Mouse (Mus musculus): ENCODE measurements around the gene Appl2. TPM values are rescaled to one million over a fixed set of nuclear protein-coding genes. Genes with fewer than 3 reads are reported as not detected.

Appl2 gene
- polyA plus RNA-seq, 1 experiment from 2014 or later = 55.8 TPM

DNA sequence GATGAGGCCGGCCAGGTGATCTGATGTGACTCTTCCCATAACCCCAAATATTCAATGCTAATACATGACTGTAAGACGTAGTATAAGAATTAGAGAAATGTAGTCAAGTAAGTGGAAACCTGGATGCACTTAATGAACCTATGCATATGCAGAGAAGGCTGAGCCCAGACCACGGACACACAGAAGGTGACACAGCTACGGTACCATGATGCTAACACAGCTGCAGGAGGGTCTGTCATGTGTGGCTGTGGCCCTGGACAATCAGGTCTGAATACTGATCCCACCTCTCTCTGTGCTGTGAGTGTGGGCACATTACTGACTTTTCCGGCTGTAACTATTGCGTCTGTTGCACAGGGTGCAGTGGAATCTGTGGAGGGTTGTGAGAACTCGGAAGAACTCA, 38.0 kb downstream of the Appl2 start:
- Histone ChIP-seq H3K27ac (no peak overlapping the region), H3K36me3 (peaks cover 69% of the 10 kb centered on the region), H3K4me3 (no peak overlapping the region), H3K9me3 (no peaks in the 10 kb centered on the region), H3K4me1 (no peaks in the 10 kb centered on the region), H3K27me3 (no peaks in the 10 kb centered on the region), H3K4me2 (no peak overlapping the region), H3K9ac (no peak overlapping the region)
- WGBS = 94% methylated on average over 7 of the region's 7 CpGs
- no peak for ATAC-seq (ENCODE audit: insufficient number of reproducible peaks, low FRiP score, low TSS enrichment, low read depth)

- no peak overlapping the region for H3K9ac ChIP-seq
- H3K27ac ChIP-seq = no peak overlapping the region
- H3K27me3 ChIP-seq = no peaks in the 10 kb centered on the region
- no peaks in the 10 kb centered on the region for H3K4me1 ChIP-seq
- no peaks in the 10 kb centered on the region for H3K9me3 ChIP-seq
- WGBS = 77% methylated on average over 8 of the region's 8 CpGs
- H3K4me3 ChIP-seq = no peak overlapping the region
- H3K4me2 ChIP-seq = no peak overlapping the region
- ATAC-seq (ENCODE audit: insufficient number of reproducible peaks, low FRiP score, low TSS enrichment, low read depth) = no peak
- peaks cover 72% of the 10 kb centered on the region for H3K36me3 ChIP-seq
Measured at GRCm38 (mm10) chr10:83608596-83608995, 39.9 kb downstream of the Appl2 start.

DNA sequence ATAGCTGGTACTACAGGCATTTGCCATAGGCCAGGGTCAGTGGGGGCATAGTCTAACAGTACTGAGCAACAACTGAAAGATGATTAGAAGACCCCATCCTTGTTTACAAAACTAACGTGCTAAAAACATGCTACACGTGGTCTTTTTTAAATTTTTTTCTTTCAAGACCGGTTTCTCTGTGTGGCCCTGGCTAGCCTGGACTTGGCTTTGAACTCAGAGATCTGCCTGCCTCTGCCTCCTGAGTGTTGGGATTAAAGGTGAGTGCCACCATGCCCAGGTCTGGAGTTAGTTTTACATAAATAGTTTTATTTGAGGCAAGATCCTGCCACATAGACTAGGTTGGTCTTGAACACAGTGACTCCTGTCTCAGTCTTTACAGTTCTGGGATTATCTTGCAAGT, 41.4 kb downstream of the Appl2 start:
- 96% methylated on average over 3 of the region's 3 CpGs for WGBS
- Histone ChIP-seq H3K27ac (no peak overlapping the region), H3K4me1 (no peaks in the 10 kb centered on the region), H3K4me3 (no peak overlapping the region), H3K4me2 (no peak overlapping the region), H3K27me3 (no peaks in the 10 kb centered on the region), H3K9ac (no peak overlapping the region), H3K36me3 (peaks cover 68% of the 10 kb centered on the region), H3K9me3 (no peaks in the 10 kb centered on the region)
- no peak for ATAC-seq (ENCODE audit: insufficient number of reproducible peaks, low FRiP score, low TSS enrichment, low read depth)

- Histone ChIP-seq H3K4me2 (no peak overlapping the region), H3K4me3 (no peak overlapping the region), H3K4me1 (no peaks in the 10 kb centered on the region), H3K9me3 (no peaks in the 10 kb centered on the region), H3K27ac (no peak overlapping the region), H3K27me3 (no peaks in the 10 kb centered on the region), H3K9ac (no peak overlapping the region), H3K36me3 (peaks cover 67% of the 10 kb centered on the region)
- no peak for ATAC-seq (ENCODE audit: insufficient number of reproducible peaks, low FRiP score, low TSS enrichment, low read depth)
- WGBS = 83% methylated on average over 8 of the region's 8 CpGs
Measured at GRCm38 (mm10) chr10:83605637-83606183, 42.8 kb downstream of the Appl2 start.

DNA sequence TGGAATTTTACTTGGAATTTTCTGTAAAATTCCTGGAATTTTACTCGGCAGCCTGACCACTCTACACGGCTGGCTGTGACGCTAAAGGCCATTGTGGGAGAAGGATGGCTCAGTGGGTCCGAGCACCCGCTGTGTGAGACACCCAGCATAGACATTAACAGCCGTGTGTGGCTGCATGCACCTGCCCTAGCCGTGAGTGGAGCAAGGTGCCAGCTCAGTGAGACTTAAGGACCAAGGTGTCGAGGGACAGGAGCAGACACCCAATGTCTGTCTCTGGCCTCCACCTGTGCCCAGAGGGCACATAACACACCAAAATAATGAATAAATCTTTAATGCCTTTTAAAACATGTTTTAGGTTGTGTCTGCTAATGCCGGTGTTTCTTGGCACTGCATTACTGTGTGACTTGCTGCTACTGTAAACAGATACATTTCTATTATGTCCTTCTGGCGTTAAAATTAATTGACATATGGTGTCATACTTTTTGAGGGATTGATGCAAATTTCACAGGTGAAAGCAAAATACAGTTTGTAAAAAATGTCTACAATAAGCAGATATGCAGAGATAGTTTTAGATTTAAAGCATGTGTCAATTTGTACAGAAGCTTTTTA, 44.5 kb downstream of the Appl2 start:
- Histone ChIP-seq H3K4me3 (no peak overlapping the region), H3K27me3 (no peaks in the 10 kb centered on the region), H3K9ac (no peak overlapping the region), H3K27ac (no peak overlapping the region), H3K4me2 (no peak overlapping the region), H3K36me3 (peaks cover 66% of the 10 kb centered on the region), H3K9me3 (no peaks in the 10 kb centered on the region), H3K4me1 (no peaks in the 10 kb centered on the region)
- WGBS = 87% methylated on average over 10 of the region's 10 CpGs
- ATAC-seq (ENCODE audit: insufficient number of reproducible peaks, low FRiP score, low TSS enrichment, low read depth) = no peak

GRCm38 (mm10) chr10:83600650-83601049, 47.9 kb downstream of the Appl2 start:
- no peak for ATAC-seq (ENCODE audit: insufficient number of reproducible peaks, low FRiP score, low TSS enrichment, low read depth)
- Histone ChIP-seq H3K9ac (no peak overlapping the region), H3K27ac (no peak overlapping the region), H3K4me1 (no peaks in the 10 kb centered on the region), H3K36me3 (peaks cover 63% of the 10 kb centered on the region), H3K4me2 (no peak overlapping the region), H3K27me3 (no peaks in the 10 kb centered on the region), H3K9me3 (no peaks in the 10 kb centered on the region), H3K4me3 (no peak overlapping the region)
- WGBS = 84% methylated on average over 11 of the region's 11 CpGs

DNA sequence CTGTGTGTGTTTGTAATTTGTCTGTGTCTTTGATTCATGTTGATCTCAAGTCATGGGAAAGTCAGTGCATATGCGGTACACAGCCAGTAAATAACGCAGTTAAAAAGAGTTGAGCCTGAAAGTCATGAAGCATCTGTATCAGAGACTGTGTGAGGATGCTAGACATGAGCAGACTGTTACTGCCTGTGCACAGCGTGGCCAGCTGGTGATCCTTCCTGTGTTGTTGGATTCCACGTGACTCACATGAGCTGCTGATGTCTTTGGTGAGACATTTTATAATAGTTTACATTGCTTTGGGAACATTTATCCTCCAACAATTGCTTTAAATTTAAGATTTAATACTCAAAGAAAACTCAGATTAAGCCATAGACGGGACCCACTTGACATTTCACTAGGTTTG, 54.0 kb downstream of the Appl2 start:
- H3K9me3 ChIP-seq = no peaks in the 10 kb centered on the region
- H3K27me3 ChIP-seq = no peaks in the 10 kb centered on the region
- WGBS = 94% methylated on average over 5 of the region's 5 CpGs
- H3K4me2 ChIP-seq = no peak overlapping the region
- ATAC-seq (ENCODE audit: insufficient number of reproducible peaks, low FRiP score, low TSS enrichment, low read depth) = no peak
- no peak overlapping the region for H3K27ac ChIP-seq
- H3K36me3 ChIP-seq = peaks cover 71% of the 10 kb centered on the region
- H3K4me3 ChIP-seq = no peak overlapping the region
- H3K9ac ChIP-seq = no peak overlapping the region
- no peaks in the 10 kb centered on the region for H3K4me1 ChIP-seq

DNA sequence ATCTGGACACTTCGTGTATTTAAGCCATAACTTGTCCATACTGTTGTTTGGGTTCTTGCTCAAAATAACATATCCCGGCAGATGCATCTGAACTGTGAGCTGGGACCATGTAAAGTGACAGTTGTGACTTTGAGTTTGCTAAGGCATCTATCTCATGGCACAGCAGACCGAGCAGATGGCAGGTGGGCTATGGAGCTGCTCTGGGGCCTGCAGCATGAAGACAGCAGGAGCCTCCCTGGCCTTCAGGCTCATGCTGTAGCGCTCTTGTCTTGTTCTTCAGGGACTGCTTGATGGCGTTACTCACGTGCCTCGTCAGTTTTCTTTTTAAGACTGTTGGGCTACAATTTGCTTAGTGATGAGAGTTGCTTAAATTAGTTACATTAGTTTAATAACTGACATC, 55.9 kb downstream of the Appl2 start:
- Histone ChIP-seq H3K4me2 (no peak overlapping the region), H3K4me1 (no peaks in the 10 kb centered on the region), H3K27ac (no peak overlapping the region), H3K27me3 (no peaks in the 10 kb centered on the region), H3K4me3 (no peak overlapping the region), H3K9ac (no peak overlapping the region), H3K36me3 (peaks cover 75% of the 10 kb centered on the region), H3K9me3 (no peaks in the 10 kb centered on the region)
- ATAC-seq (ENCODE audit: insufficient number of reproducible peaks, low FRiP score, low TSS enrichment, low read depth) = no peak
- whole genome bisulfite sequencing = 92% methylated on average over 7 of the region's 7 CpGs

GRCm38 (mm10) chr10:83590801-83591200, 57.7 kb downstream of the Appl2 start:
- 80% methylated on average over 6 of the region's 6 CpGs for WGBS
- Histone ChIP-seq H3K9me3 (no peaks in the 10 kb centered on the region), H3K9ac (no peak overlapping the region), H3K4me2 (no peak overlapping the region), H3K4me1 (no peaks in the 10 kb centered on the region), H3K27ac (no peak overlapping the region), H3K36me3 (peaks cover 79% of the 10 kb centered on the region), H3K27me3 (no peaks in the 10 kb centered on the region), H3K4me3 (no peak overlapping the region)
- no peak for ATAC-seq (ENCODE audit: insufficient number of reproducible peaks, low FRiP score, low TSS enrichment, low read depth)

- no peak overlapping the region for H3K4me3 ChIP-seq
- H3K4me2 ChIP-seq = no peak overlapping the region
- no peaks in the 10 kb centered on the region for H3K27me3 ChIP-seq
- WGBS = 94% methylated on average over 7 of the region's 7 CpGs
- H3K9ac ChIP-seq = no peak overlapping the region
- no peaks in the 10 kb centered on the region for H3K9me3 ChIP-seq
- H3K36me3 ChIP-seq = peaks cover 83% of the 10 kb centered on the region
- no peak overlapping the region for H3K27ac ChIP-seq
- ATAC-seq (ENCODE audit: insufficient number of reproducible peaks, low FRiP score, low TSS enrichment, low read depth) = no peak
- no peaks in the 10 kb centered on the region for H3K4me1 ChIP-seq
Measured at GRCm38 (mm10) chr10:83565449-83566441, 82.8 kb downstream of the Appl2 start.

- Histone ChIP-seq H3K27ac (no peak overlapping the region), H3K36me3 (peaks cover 83% of the 10 kb centered on the region), H3K9me3 (no peaks in the 10 kb centered on the region), H3K4me3 (no peak overlapping the region), H3K9ac (no peak overlapping the region), H3K27me3 (no peaks in the 10 kb centered on the region), H3K4me2 (no peak overlapping the region), H3K4me1 (no peaks in the 10 kb centered on the region)
- no peak for ATAC-seq (ENCODE audit: insufficient number of reproducible peaks, low FRiP score, low TSS enrichment, low read depth)
Measured at GRCm38 (mm10) chr10:83563005-83563404, 85.5 kb downstream of the Appl2 start.
